Mouse (Mus musculus): ENCODE measurements at regions not wholly inside any gene's neighbourhood (a gene's known extent, or its start where the extent isn't known, plus 50 kb on each side); places are given as distances from the start of the nearest gene placed in this dataset.

- Histone ChIP-seq H3K4me1 (replicated peaks; ENCODE audit: control insufficient read depth, insufficient read depth, low read length) (no peaks in the 10 kb centered on the region), H3K4me2 (ENCODE audit: low read length) (no peak overlapping the region), H3K9me3 (ENCODE audit: control insufficient read depth, low read length) (no peaks in the 10 kb centered on the region), H3K9ac (replicated peaks; ENCODE audit: low read depth, low read length) (no peak overlapping the region), H3K36me3 (ENCODE audit: control insufficient read depth, insufficient read depth) (no peaks in the 10 kb centered on the region), H3K4me3 (replicated peaks; ENCODE audit: low read length) (no peak overlapping the region), H3K27me3 (replicated peaks; ENCODE audit: control insufficient read depth, insufficient read depth, low read length) (no peaks in the 10 kb centered on the region), H3K27ac (ENCODE audit: low read length) (no peak overlapping the region)
- WGBS: 85% methylated on average over 1 of the region's 1 CpGs
- ATAC-seq: no peak
These were observed 1478.0 kb upstream of the 1700008P02Rik start for GRCm38 (mm10) chr3:8098291-8098690.

GRCm38 (mm10) chr3:8084749-8085148, 1464.5 kb upstream of the 1700008P02Rik start:
- no peak overlapping the region for H3K9ac ChIP-seq (replicated peaks; ENCODE audit: low read depth, low read length)
- WGBS: 72% methylated on average over 2 of the region's 2 CpGs

DNA sequence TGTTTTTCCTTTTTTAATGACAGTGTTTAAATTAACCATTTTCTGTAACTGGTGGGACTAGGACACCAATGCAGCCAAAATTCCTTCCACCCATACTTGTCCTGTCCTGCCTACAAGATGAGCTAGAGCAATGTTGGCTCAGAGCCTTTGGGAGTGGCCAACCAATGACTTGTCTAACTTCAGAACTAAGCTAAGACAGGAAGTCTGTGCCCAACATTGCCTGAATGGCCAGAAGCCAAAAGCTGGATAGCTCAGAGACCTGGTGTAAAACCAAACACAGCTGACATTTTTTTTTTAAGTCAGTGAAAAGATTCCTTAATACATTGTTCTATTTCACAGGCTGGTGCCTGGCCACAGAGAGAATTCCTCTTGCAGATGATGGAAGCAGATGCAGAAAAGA, 1433.5 kb upstream of the 1700008P02Rik start:
- H3K4me2 ChIP-seq (ENCODE audit: low read length): no peak overlapping the region
- H3K9ac ChIP-seq (replicated peaks; ENCODE audit: low read depth, low read length): no peak overlapping the region
- no peaks in the 10 kb centered on the region for H3K9me3 ChIP-seq (ENCODE audit: control insufficient read depth, low read length)
- no peak overlapping the region for H3K27ac ChIP-seq (ENCODE audit: low read length)
- no peaks in the 10 kb centered on the region for H3K27me3 ChIP-seq (replicated peaks; ENCODE audit: control insufficient read depth, insufficient read depth, low read length)
- ATAC-seq: no peak
- no peaks in the 10 kb centered on the region for H3K4me1 ChIP-seq (replicated peaks; ENCODE audit: control insufficient read depth, insufficient read depth, low read length)
- H3K4me3 ChIP-seq (replicated peaks; ENCODE audit: low read length): no peak overlapping the region
- no peaks in the 10 kb centered on the region for H3K36me3 ChIP-seq (ENCODE audit: control insufficient read depth, insufficient read depth)

More at GRCm38 (mm10) chr3:8084749-8085148, 1464.5 kb upstream of the 1700008P02Rik start:
- Histone ChIP-seq H3K27me3 (replicated peaks; ENCODE audit: control insufficient read depth, insufficient read depth, low read length) (no peaks in the 10 kb centered on the region), H3K9me3 (ENCODE audit: control insufficient read depth, low read length) (no peaks in the 10 kb centered on the region), H3K4me3 (replicated peaks; ENCODE audit: low read length) (no peak overlapping the region), H3K27ac (ENCODE audit: low read length) (no peak overlapping the region), H3K4me2 (ENCODE audit: low read length) (no peak overlapping the region), H3K4me1 (replicated peaks; ENCODE audit: control insufficient read depth, insufficient read depth, low read length) (no peaks in the 10 kb centered on the region), H3K36me3 (ENCODE audit: control insufficient read depth, insufficient read depth) (no peaks in the 10 kb centered on the region)
- ATAC-seq: no peak

DNA sequence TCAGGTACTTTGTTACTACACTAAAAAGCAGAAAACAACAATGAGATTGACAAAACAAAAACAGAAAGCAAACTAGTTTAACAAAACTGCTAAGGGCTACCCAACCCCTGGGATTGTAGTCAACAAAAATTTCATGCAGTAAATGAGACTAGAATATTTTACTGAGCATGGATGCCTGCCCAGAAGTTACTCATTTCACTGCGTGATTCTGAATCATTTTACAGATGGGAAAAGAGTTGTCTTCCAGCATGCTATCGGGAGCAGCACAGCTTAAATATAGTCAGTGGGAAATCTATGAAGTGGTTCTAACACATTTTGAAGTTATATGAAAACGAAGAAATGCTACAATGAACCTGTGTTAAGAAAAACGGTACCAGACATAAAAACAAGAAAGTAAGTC, 1430.9 kb upstream of the 1700008P02Rik start:
- Histone ChIP-seq H3K36me3 (ENCODE audit: control insufficient read depth, insufficient read depth) (no peaks in the 10 kb centered on the region), H3K4me3 (replicated peaks; ENCODE audit: low read length) (no peak overlapping the region), H3K27ac (ENCODE audit: low read length) (no peak overlapping the region), H3K9me3 (ENCODE audit: control insufficient read depth, low read length) (no peaks in the 10 kb centered on the region), H3K27me3 (replicated peaks; ENCODE audit: control insufficient read depth, insufficient read depth, low read length) (no peaks in the 10 kb centered on the region), H3K4me2 (ENCODE audit: low read length) (no peak overlapping the region), H3K4me1 (replicated peaks; ENCODE audit: control insufficient read depth, insufficient read depth, low read length) (no peaks in the 10 kb centered on the region), H3K9ac (replicated peaks; ENCODE audit: low read depth, low read length) (no peak overlapping the region)
- ATAC-seq: peak; percentile 31; the same call in 1 of the 2 replicates
- WGBS: 84% methylated on average over 4 of the region's 4 CpGs

DNA sequence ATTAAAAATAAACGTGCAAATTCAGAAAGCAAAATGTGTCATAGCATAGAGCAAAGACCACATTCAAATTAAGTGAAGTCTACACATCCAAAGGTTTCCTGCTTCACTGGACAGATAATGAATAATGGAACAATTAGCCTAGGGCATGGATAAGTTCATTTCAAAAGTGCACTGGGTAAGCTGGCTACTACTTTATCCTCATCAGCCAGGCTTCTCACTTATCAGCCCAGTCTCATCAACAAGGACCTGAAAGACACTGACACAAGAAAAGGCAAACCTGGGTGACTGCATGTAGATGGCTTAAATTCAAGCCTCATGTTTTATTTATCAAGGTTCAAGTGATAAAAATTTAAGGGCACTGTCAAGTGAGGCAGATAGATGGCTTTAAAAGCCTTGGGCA, 1429.5 kb upstream of the 1700008P02Rik start:
- Histone ChIP-seq H3K9me3 (ENCODE audit: control insufficient read depth, low read length) (no peaks in the 10 kb centered on the region), H3K36me3 (ENCODE audit: control insufficient read depth, insufficient read depth) (no peaks in the 10 kb centered on the region), H3K4me2 (ENCODE audit: low read length) (no peak overlapping the region), H3K4me3 (replicated peaks; ENCODE audit: low read length) (no peak overlapping the region), H3K9ac (replicated peaks; ENCODE audit: low read depth, low read length) (no peak overlapping the region), H3K4me1 (replicated peaks; ENCODE audit: control insufficient read depth, insufficient read depth, low read length) (no peaks in the 10 kb centered on the region), H3K27ac (ENCODE audit: low read length) (no peak overlapping the region), H3K27me3 (replicated peaks; ENCODE audit: control insufficient read depth, insufficient read depth, low read length) (no peaks in the 10 kb centered on the region)
- no peak for ATAC-seq
- WGBS: 88% methylated on average over 1 of the region's 1 CpGs

DNA sequence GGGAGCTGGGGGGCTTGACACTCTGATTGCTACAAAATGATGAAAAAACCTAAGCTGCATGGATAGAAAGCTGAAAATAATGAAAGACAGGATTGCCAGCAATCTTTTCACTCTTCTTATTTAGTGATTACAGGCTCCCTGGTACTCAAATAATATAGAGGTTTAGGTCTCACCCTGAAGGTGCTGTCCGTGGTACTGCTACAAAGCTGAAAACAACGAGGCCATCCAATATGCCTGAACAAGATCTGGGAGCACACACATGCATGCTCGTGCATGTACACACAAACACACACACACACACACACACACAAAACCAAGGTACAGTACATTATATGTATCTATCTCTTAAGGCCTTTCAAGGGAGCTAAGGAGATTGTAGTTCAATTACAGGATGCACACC, 1426.1 kb upstream of the 1700008P02Rik start:
- 64% methylated on average over 3 of the region's 3 CpGs for WGBS
- H3K9ac ChIP-seq (replicated peaks; ENCODE audit: low read depth, low read length): no peak overlapping the region

DNA sequence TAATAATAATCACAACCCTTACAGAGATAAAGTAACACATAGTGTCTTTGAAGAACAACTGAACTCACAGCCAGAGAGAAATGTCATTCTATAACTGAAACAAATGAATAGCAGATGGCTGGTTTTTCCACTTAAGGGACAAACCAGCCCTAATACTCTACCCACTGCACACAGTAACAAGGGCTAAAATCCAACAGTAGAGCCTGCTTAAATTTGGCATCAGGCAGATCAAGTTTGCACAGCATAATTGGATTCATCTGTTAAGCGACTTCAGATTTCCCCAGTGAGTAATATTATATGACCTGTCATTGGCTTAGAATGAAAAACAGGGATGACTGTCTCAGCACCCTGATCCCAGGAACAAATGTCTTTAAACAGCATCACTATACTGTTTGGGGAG, 1416.5 kb upstream of the 1700008P02Rik start:
- H3K4me1 ChIP-seq (replicated peaks; ENCODE audit: control insufficient read depth, insufficient read depth, low read length): peaks cover 2% of the 10 kb centered on the region; the same call in 1 of the 2 replicates
- ATAC-seq: peak; percentile 75
- WGBS: 50% methylated on average over 1 of the region's 1 CpGs
- no peak overlapping the region for H3K27ac ChIP-seq (ENCODE audit: low read length)
- H3K36me3 ChIP-seq (ENCODE audit: control insufficient read depth, insufficient read depth): no peaks in the 10 kb centered on the region
- no peak overlapping the region for H3K4me3 ChIP-seq (replicated peaks; ENCODE audit: low read length)
- H3K9me3 ChIP-seq (ENCODE audit: control insufficient read depth, low read length): no peaks in the 10 kb centered on the region
- H3K9ac ChIP-seq (replicated peaks; ENCODE audit: low read depth, low read length): no peak overlapping the region
- H3K4me2 ChIP-seq (ENCODE audit: low read length): no peak overlapping the region
- no peaks in the 10 kb centered on the region for H3K27me3 ChIP-seq (replicated peaks; ENCODE audit: control insufficient read depth, insufficient read depth, low read length)

More for the DNA sequence above, 1426.1 kb upstream of the 1700008P02Rik start:
- Histone ChIP-seq H3K27me3 (replicated peaks; ENCODE audit: control insufficient read depth, insufficient read depth, low read length) (no peaks in the 10 kb centered on the region), H3K4me2 (ENCODE audit: low read length) (no peak overlapping the region), H3K36me3 (ENCODE audit: control insufficient read depth, insufficient read depth) (no peaks in the 10 kb centered on the region), H3K27ac (ENCODE audit: low read length) (no peak overlapping the region), H3K9me3 (ENCODE audit: control insufficient read depth, low read length) (no peaks in the 10 kb centered on the region), H3K4me1 (replicated peaks; ENCODE audit: control insufficient read depth, insufficient read depth, low read length) (no peaks in the 10 kb centered on the region), H3K4me3 (replicated peaks; ENCODE audit: low read length) (no peak overlapping the region)
- ATAC-seq: no peak

- H3K36me3 ChIP-seq (ENCODE audit: control insufficient read depth, insufficient read depth): no peaks in the 10 kb centered on the region
- no peak overlapping the region for H3K9ac ChIP-seq (replicated peaks; ENCODE audit: low read depth, low read length)
- 83% methylated on average over 14 of the region's 14 CpGs for WGBS
- no peak overlapping the region for H3K27ac ChIP-seq (ENCODE audit: low read length)
- H3K4me2 ChIP-seq (ENCODE audit: low read length): no peak overlapping the region
- H3K9me3 ChIP-seq (ENCODE audit: control insufficient read depth, low read length): no peaks in the 10 kb centered on the region
- H3K4me3 ChIP-seq (replicated peaks; ENCODE audit: low read length): no peak overlapping the region
- H3K4me1 ChIP-seq (replicated peaks; ENCODE audit: control insufficient read depth, insufficient read depth, low read length): peaks cover 2% of the 10 kb centered on the region; the same call in 1 of the 2 replicates
- no peaks in the 10 kb centered on the region for H3K27me3 ChIP-seq (replicated peaks; ENCODE audit: control insufficient read depth, insufficient read depth, low read length)
- ATAC-seq: no peak
These were observed 1415.0 kb upstream of the 1700008P02Rik start for GRCm38 (mm10) chr3:8035091-8035729.

DNA sequence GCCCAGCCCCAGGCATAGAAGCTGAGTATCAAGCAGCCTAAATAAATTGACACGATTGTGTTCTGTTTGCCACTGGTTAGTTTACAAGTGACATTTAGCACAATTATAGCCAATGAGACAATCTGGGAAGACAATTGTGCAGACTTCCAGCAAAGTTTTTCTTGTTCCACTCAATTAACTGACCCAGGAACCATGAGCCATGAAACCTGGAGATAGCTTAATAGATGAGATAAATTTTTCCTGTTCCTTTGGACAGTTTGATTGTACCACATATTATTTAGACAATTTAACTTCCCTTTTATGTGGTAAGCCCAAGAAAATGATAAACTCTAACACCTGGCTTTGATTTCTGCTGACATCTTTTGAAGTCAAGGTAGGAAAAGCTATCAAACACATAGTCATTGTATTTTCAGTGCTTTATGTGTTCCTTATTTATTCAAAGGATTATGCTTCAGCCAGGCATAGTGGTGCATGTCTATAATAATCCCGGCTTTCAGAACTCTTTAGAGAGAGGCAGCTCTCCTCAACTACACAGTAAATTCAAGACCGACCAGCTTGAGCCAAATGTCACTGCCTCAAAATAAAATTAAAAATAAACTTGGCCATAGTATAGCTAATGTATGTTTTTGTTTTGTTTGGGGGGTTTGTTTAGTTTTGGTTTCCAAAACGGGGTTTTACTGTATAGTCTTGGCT, 1406.2 kb upstream of the 1700008P02Rik start:
- H3K36me3 ChIP-seq (ENCODE audit: control insufficient read depth, insufficient read depth): no peaks in the 10 kb centered on the region
- no peak overlapping the region for H3K4me2 ChIP-seq (ENCODE audit: low read length)
- H3K4me3 ChIP-seq (replicated peaks; ENCODE audit: low read length): no peak overlapping the region
- H3K4me1 ChIP-seq (replicated peaks; ENCODE audit: control insufficient read depth, insufficient read depth, low read length): no peaks in the 10 kb centered on the region
- H3K9me3 ChIP-seq (ENCODE audit: control insufficient read depth, low read length): no peaks in the 10 kb centered on the region
- 85% methylated on average over 4 of the region's 4 CpGs for WGBS
- no peaks in the 10 kb centered on the region for H3K27me3 ChIP-seq (replicated peaks; ENCODE audit: control insufficient read depth, insufficient read depth, low read length)
- ATAC-seq: no peak
- H3K9ac ChIP-seq (replicated peaks; ENCODE audit: low read depth, low read length): no peak overlapping the region
- no peak overlapping the region for H3K27ac ChIP-seq (ENCODE audit: low read length)

Measured in forebrain, embryonic 16.5 days (tissue).